Mouse (Mus musculus) heart, postnatal 0 days (tissue): ENCODE results near the gene Ccdc57. TPM values are rescaled to one million over a fixed set of nuclear protein-coding genes. Genes with fewer than 3 reads are reported as not detected.
"Not testable (repeated sequence)": the region's sequence is repeated elsewhere in the genome, so short reads cannot be mapped to it uniquely, and the experiment has no call there.

ENCODE experiments used
- ATAC-seq: fragments of 200-750 bp; cut with Nextera tagmentation; 2 replicates; pipeline ENCODE4 v1.8.0; 2017; ENCODE audit warnings: low read depth, moderate number of reproducible peaks, moderate library complexity; ENCODE audit not compliant: insufficient read depth
- DNase-seq: peaks from one replicate; pipeline ENCODE4 v3.0.0-alpha.2; 2016; ENCODE audit warnings: low spot score
- H3K27ac ChIP-seq: fragments of 300-500 bp; sonication (generic); 2 replicates; pipeline ENCODE4 v1.5.1; 2014; ENCODE audit warnings: low read depth, mild to moderate bottlenecking
- H3K27me3 ChIP-seq: fragments of 300-500 bp; sonication (generic); 2 replicates; pipeline ENCODE4 v1.6.1; 2014; ENCODE audit warnings: low read length, mixed read lengths; ENCODE audit not compliant: control insufficient read depth, insufficient read depth
- H3K36me3 ChIP-seq: fragments of 300-500 bp; sonication (generic); replicated peaks from 2 replicates; pipeline ENCODE4 v1.6.1; 2014; ENCODE audit warnings: low read length, mixed read lengths; ENCODE audit not compliant: control insufficient read depth, insufficient read depth
- H3K4me1 ChIP-seq: fragments of 300-500 bp; sonication (generic); 2 replicates; pipeline ENCODE4 v1.6.1; 2014; ENCODE audit warnings: antibody characterized with exemption; ENCODE audit not compliant: control insufficient read depth, insufficient read depth
- H3K4me2 ChIP-seq: fragments of 300-500 bp; sonication (generic); 2 replicates; pipeline ENCODE4 v1.6.1; 2014; ENCODE audit warnings: low read depth, mild to moderate bottlenecking, low read length, moderate library complexity
- H3K4me3 ChIP-seq: fragments of 300-500 bp; sonication (generic); 2 replicates; pipeline ENCODE4 v1.5.1; 2014; ENCODE audit warnings: low read depth, low read length
- H3K9ac ChIP-seq: fragments of 300-500 bp; sonication (generic); replicated peaks from 2 replicates; pipeline ENCODE4 v1.6.1; 2014; ENCODE audit warnings: low read depth, low read length, mixed read lengths
- H3K9me3 ChIP-seq: fragments of 300-500 bp; sonication (generic); replicated peaks from 2 replicates; pipeline ENCODE4 v1.6.1; 2016; ENCODE audit warnings: low read length; ENCODE audit not compliant: control insufficient read depth
- CTCF ChIP-seq: IDR thresholded peaks from 2 replicates; pipeline ENCODE4 v1.5.1; 2016; ENCODE audit warnings: antibody characterized with exemption, control low read depth, low read depth
- EP300 ChIP-seq: IDR thresholded peaks from 2 replicates; pipeline ENCODE4 v1.6.1; 2016; ENCODE audit warnings: antibody characterized with exemption, low read depth
- WGBS: fragments of 180-500 bp; shearing (Covaris S2); extraction: QIAGEN DNeasy Blood & Tissue Kit; methylation state at CpG from one replicate; pipeline ENCODE4 v1.1.7; 2014; 5-methylcytosine and 5-hydroxymethylcytosine counted together
- polyA plus RNA-seq: library from polyadenylated mRNA; unstranded; fragments of >200 nt; fragmentation: Nextera tagmentation; extraction: Ambion mirVana; gene quantifications from 2 replicates; pipeline ENCODE4 v1.2.1, GENCODE M21; 2015
- total RNA-seq: library from RNA; depleted of rRNA; stranded (reverse); fragments of >200 nt; gene quantifications from 2 replicates; pipeline ENCODE4 v1.2.3, GENCODE M21; 2014; ENCODE audit warnings: low replicate concordance

Ccdc57 gene
- total and polyA plus RNA-seq, 2 experiments from 2014 or later = 1.5 to 1.6 TPM

GRCm38 (mm10) chr11:120871521-120871920 lies 61.2 kb downstream of the Ccdc57 start:
- ATAC-seq (no peak), DNase-seq (no peak)
- no peak overlapping the region for H3K4me3 ChIP-seq
- 91% methylated on average over 9 of the region's 9 CpGs for WGBS
- H3K36me3 ChIP-seq = no peaks in the 10 kb centered on the region
- H3K9ac ChIP-seq = no peak overlapping the region
- H3K4me2 ChIP-seq = no peak overlapping the region
- TF ChIP-seq CTCF = no peak
- TF ChIP-seq EP300 = no peak
- H3K27me3 ChIP-seq = no peaks in the 10 kb centered on the region
- H3K27ac ChIP-seq = no peak overlapping the region
- no peaks in the 10 kb centered on the region for H3K9me3 ChIP-seq
- no peaks in the 10 kb centered on the region for H3K4me1 ChIP-seq

- no peak overlapping the region for H3K4me3 ChIP-seq
- no peaks in the 10 kb centered on the region for H3K4me1 ChIP-seq
- H3K9ac ChIP-seq = no peak overlapping the region
- no peak for TF ChIP-seq EP300
- TF ChIP-seq CTCF = no peak
- H3K4me2 ChIP-seq = no peak overlapping the region
- no peaks in the 10 kb centered on the region for H3K36me3 ChIP-seq
- no peaks in the 10 kb centered on the region for H3K9me3 ChIP-seq
- no peak for DNase-seq
- no peaks in the 10 kb centered on the region for H3K27me3 ChIP-seq
- H3K27ac ChIP-seq = no peak overlapping the region
- ATAC-seq = no peak
- 81% methylated on average over 1 of the region's 1 CpGs for WGBS
Observed at GRCm38 (mm10) chr11:120865816-120866215, 66.9 kb downstream of the Ccdc57 start.

DNA sequence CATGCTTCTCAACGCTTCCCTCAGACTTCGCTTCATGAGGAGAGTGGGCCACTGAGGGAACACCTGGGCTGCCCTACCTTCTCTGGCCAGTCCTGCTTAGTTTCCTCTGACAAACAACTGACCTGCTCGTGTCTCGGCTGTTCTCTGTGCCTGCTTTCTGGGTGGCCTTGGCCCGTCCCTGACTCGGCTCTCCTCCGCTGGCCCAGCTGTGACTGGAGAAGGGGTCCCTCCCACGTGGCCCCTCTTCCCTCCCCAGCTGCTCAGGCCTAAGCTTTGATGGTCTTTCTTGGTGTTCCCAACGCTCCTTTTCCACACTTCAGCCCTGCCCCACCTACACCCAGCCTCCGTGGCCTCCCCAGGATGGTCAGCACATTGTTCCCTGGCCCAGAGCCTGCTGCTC lies 69.9 kb downstream of the Ccdc57 start:
- Histone ChIP-seq H3K27ac (no peak overlapping the region), H3K9ac (no peak overlapping the region), H3K27me3 (no peaks in the 10 kb centered on the region), H3K36me3 (peaks cover 18% of the 10 kb centered on the region), H3K4me3 (no peak overlapping the region), H3K4me1 (no peaks in the 10 kb centered on the region), H3K9me3 (no peaks in the 10 kb centered on the region), H3K4me2 (no peak overlapping the region)
- ATAC-seq (no peak), DNase-seq (no peak)
- TF ChIP-seq EP300 (no peak), CTCF (no peak)
- 80% methylated on average over 10 of the region's 10 CpGs for WGBS

DNA sequence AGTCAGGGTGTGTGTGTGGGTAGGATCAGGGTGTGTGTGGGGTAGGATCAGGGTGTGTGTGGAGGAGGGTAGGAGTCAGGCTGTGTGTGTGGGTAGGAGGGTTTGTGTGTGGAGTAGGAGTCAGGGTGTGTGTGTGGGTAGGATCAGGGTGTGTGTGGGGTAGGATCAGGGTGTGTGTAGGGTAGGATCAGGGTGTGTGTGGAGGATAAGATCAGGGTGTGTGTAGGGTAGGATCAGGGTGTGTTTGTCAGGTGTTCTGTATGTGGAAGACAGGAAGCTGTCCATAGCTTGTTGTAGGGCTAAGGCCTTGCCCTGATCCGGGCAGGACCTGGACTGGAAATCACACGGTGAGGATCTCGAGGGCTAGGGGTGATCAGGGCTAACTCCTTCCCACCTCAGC lies 76.7 kb downstream of the Ccdc57 start:
- 98% methylated on average over 3 of the region's 3 CpGs for WGBS
- H3K4me3 ChIP-seq, H3K27ac ChIP-seq, H3K9me3 ChIP-seq, H3K4me2 ChIP-seq, H3K9ac ChIP-seq, ATAC-seq, H3K27me3 ChIP-seq, DNase-seq: not testable (repeated sequence)
- Histone ChIP-seq H3K36me3 (peaks cover 18% of the 10 kb centered on the region), H3K4me1 (peaks cover 19% of the 10 kb centered on the region)

GRCm38 (mm10) chr11:120853788-120854187 lies 78.9 kb downstream of the Ccdc57 start:
- Histone ChIP-seq H3K4me2 (no peak overlapping the region), H3K4me3 (no peak overlapping the region), H3K27me3 (no peaks in the 10 kb centered on the region), H3K4me1 (peaks cover 19% of the 10 kb centered on the region), H3K27ac (no peak overlapping the region), H3K9me3 (no peaks in the 10 kb centered on the region), H3K9ac (no peak overlapping the region), H3K36me3 (0 out of 2 replicates have a peak, but pooled peaks cover 4% of the 10 kb centered on the region)
- WGBS = 88% methylated on average over 4 of the region's 4 CpGs
- DNase-seq = no peak
- ATAC-seq = no peak
- no peak for TF ChIP-seq EP300
- no peak for TF ChIP-seq CTCF

DNA sequence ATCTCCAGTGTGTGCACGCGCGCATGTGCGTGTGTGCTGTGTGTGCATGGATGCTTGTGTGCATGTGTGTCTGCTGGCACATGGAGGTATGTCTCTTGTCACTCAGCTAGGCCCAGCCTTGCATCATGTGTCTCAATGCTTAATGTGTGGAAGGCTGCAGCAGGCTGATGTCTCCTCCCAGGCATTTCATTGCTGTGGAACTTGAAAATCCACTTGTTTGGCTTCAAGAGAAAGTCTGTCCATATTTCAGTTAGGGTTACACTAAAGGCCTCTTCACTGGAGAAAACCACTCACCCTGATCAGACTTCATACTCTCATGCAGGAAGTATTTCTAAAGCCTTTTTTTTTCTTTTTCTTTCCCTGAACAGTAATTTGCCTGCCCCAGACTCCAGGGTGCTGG lies 79.5 kb downstream of the Ccdc57 start:
- Histone ChIP-seq H3K27ac (no peak overlapping the region), H3K27me3 (no peaks in the 10 kb centered on the region), H3K9ac (no peak overlapping the region), H3K4me2 (no peak overlapping the region), H3K9me3 (no peaks in the 10 kb centered on the region), H3K36me3 (no peaks in the 10 kb centered on the region), H3K4me1 (peaks cover 19% of the 10 kb centered on the region), H3K4me3 (no peak overlapping the region)
- ATAC-seq (no peak), DNase-seq (no peak)
- TF ChIP-seq EP300 (no peak), CTCF (no peak)
- 94% methylated on average over 4 of the region's 4 CpGs for WGBS
